8 mouse cellular contexts compared by ENCODE assay signal in the genomic region with DNA sequence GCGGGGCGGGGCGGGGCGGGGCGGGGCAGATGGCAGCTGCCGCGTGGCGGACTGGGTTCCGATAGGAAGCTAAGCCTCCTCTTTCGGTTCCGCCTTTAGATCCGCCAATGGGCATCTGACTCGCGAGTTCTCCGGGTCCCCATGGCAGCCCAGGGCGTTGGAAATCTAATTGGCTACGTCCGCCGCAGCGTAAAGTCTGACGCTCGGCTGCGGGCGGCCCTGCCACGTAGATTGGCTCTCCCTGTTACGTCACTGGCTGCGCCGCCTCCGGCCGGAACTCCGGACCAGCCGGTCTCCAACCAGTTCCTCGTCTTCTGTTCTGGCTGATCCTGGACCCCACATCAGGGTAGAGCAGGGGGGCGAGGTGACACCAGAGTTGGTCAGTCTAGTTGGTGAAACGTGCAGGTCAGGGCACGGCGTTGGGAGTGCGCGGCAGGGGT. TPM values are rescaled to one million over a fixed set of nuclear protein-coding genes. Genes with fewer than 3 reads are reported as not detected.
A peak's percentile ranks its signal among the peaks of the same experiment; 100 is the strongest.
DNase-seq lines count a peak whose midpoint lies in the region; ATAC-seq lines count a peak whose summit lies in the region.

A gene (plus strand): TSS at position 227 of the 440 bp plus-strand sequence.

- ATAC-seq in erythroblast, adult 5-6 weeks (replicated peaks; ENCODE audit: low FRiP score, poor library complexity, severe bottlenecking), result peak; percentile 73
- ATAC-seq in kidney, embryonic 15.5 days (replicated peaks; ENCODE audit: low FRiP score), result peak; percentile 96
- peak; percentile 87 for ATAC-seq in monocyte, adult 5-6 weeks (replicated peaks; ENCODE audit: insufficient number of reproducible peaks, low FRiP score, low TSS enrichment, poor library complexity, severe bottlenecking)

- no peaks in the 10 kb centered on the region for H3K27me3 ChIP-seq in heart, embryonic 10.5 days (ENCODE audit: insufficient read depth, poor library complexity, severe bottlenecking)
- H3K27me3 ChIP-seq in kidney, embryonic 15.5 days, result no peaks in the 10 kb centered on the region

- DNase-seq in B cell, adult 2 months, result peak; percentile 96 to 97
- DNase-seq in brain, adult 2 months (ENCODE audit: low read depth, low spot score), result peak; percentile 99
- peak; percentile 99 for DNase-seq in heart, embryonic 10.5 days (ENCODE audit: low spot score)
- peak; percentile 97 for DNase-seq in liver
- DNase-seq in spleen, postnatal 4 days (ENCODE audit: low spot score in 2 of 2), result peak; percentile 96 to 97

- H3K4me2 ChIP-seq in kidney, embryonic 15.5 days, result peak within 1 kb of the TSS; percentile 86

- peak within 1 kb of the TSS; percentile 63 for H3K9ac ChIP-seq in kidney, embryonic 15.5 days

- H3K4me3 ChIP-seq in heart, embryonic 10.5 days, result peak within 1 kb of the TSS; percentile 69
- H3K4me3 ChIP-seq in kidney, embryonic 15.5 days (replicated peaks), result peak within 1 kb of the TSS; percentile 72

- H3K27ac ChIP-seq in heart, embryonic 10.5 days, result peak within 1 kb of the TSS; percentile 84
- peak within 1 kb of the TSS; percentile 77 for H3K27ac ChIP-seq in kidney, embryonic 15.5 days

- under 1% methylated on average over 36 of the region's 39 CpGs for WGBS in heart, embryonic 10.5 days
- WGBS in kidney, embryonic 15.5 days, result under 1% methylated on average over 31 of the region's 39 CpGs

- H3K36me3 ChIP-seq in heart, embryonic 10.5 days, result peaks cover 58% of the 10 kb centered on the region
- H3K36me3 ChIP-seq in kidney, embryonic 15.5 days, result peaks cover 62% of the 10 kb centered on the region

- H3K4me1 ChIP-seq in heart, embryonic 10.5 days, result peaks cover 44% of the 10 kb centered on the region
- H3K4me1 ChIP-seq in kidney, embryonic 15.5 days, result peaks cover 38% of the 10 kb centered on the region

- H3K9me3 ChIP-seq in heart, embryonic 10.5 days, result no peaks in the 10 kb centered on the region
- no peaks in the 10 kb centered on the region for H3K9me3 ChIP-seq in kidney, embryonic 15.5 days (replicated peaks)

RNA-seq across cellular contexts. Expression of the gene that starts here (rescaled TPM):
- 4.8 and 5.6 TPM in 2 replicates for total RNA-seq in erythroblast, adult 5-6 weeks (2015; ENCODE audit: low replicate concordance)
- total RNA-seq in erythroblast, adult 5-6 weeks (2017; ENCODE audit: low replicate concordance), result 4.1 and 7.8 TPM in 2 replicates
- 30.4 and 30.7 TPM in 2 replicates for polyA plus RNA-seq in heart, embryonic 10.5 days (2016; fragmentation: Nextera tagmentation; extraction: Ambion mirVana)
- 25.9 and 30.3 TPM in 2 replicates for polyA plus RNA-seq in kidney, embryonic 15.5 days (2015; fragmentation: Nextera tagmentation; extraction: Ambion mirVana)
- 4.5 to 19.8 TPM (median 15.8 TPM) in 3 replicates for total RNA-seq in monocyte, adult 5-6 weeks (2017)

Comparison
In these comparisons a context has a peak if more than half of its experiments do, and no peak if none do; other contexts are left out.
1. Peak in every context shown above with its lines: DNase-seq, ATAC-seq, H3K4me3 ChIP-seq and H3K27ac ChIP-seq.